Mouse (Mus musculus) G1E (cell line): Measurements from ENCODE around the gene Plb1.

Source experiments
- CTCF ChIP-seq: IDR thresholded peaks from 2 replicates; pipeline ENCODE4 v1.5.1; 2012; ENCODE audit warnings: low read depth, low read length, inconsistent platforms, mixed read lengths
- GATA1 ChIP-seq: IDR thresholded peaks from 2 replicates; pipeline ENCODE4 v1.6.1; 2012; ENCODE audit warnings: borderline replicate concordance, low read length, inconsistent platforms, mixed read lengths
- POLR2AphosphoS5 ChIP-seq: IDR thresholded peaks from 2 replicates; pipeline ENCODE4 v1.6.1; 2012; ENCODE audit warnings: low read depth, low read length, inconsistent platforms; ENCODE audit not compliant: insufficient replicate concordance

DNA sequence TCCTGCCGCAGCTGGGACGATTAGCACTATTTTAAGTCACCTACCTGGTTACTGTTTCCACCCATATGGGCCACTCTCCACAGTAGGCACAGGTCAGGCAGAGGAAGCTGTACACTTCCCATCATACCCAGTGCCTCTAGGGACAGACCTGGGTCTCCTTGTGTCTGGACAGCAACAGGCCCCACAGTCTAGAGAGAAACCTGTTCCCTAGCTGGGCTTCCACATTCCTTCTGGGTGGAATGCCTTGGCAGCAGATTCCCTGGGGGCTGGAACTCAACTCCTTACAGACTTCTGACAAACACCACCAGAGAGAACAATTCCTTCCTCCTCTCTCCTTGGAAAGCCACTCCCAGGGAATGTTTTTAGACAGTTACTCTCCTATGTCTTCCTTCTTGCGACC, 165.2 kb downstream of the Plb1 start:
- no peak for TF ChIP-seq CTCF
- TF ChIP-seq GATA1: no peak
- TF ChIP-seq POLR2AphosphoS5: no peak
